Mouse (Mus musculus) adrenal gland, adult 18-20 months (tissue): ENCODE data around the gene Nol8. TPM values are rescaled to one million over a fixed set of nuclear protein-coding genes. Genes with fewer than 3 reads are reported as not detected.

Experiments used
- DNase-seq, 2 experiments: peaks; one replicate each; pipeline ENCODE4 v3.0.0; 2021 to 2022; ENCODE audit warnings: low spot score in 2 of 2
- total RNA-seq, 2 experiments: library from RNA; stranded (reverse); gene quantifications; 1 replicate in 1 of 2; 2 replicates in 1 of 2; pipeline ENCODE4 v1.2.3; 2021

Nol8 gene
- total RNA-seq, 2 experiments from 2014 or later: 22.0 to 24.7 TPM

DNA sequence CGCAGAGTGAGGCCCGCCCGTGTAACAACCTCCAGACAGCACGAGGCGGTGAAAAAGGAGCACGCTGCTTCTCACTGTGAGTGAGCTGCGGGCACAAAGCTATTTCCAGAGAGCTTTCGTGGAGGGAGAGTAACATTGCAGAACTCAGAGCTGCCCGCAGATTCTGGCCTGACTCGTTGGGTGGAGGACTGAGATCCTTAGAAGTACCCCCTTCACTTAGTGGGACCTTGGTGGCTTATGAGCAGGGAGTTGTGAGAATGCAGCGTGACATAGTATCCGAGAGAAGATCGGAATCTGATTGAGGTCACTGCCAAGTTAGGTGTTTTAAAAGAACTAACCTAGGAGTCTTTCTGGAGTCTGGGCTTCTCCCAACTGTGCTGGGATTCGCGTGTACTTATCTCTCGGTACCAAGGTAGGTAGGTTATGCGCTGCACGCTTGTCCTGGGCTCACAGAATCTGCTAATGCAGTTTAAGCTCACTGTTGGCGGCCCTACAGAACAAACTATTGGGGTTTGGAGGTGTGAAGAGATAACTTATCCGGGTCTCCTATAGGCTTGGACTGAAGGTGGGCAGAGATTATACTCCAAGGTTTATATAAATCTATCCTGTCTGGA is 29.5 kb downstream of the Nol8 start:
- peak in 1 of 2 experiments; percentile 5 for DNase-seq

DNA sequence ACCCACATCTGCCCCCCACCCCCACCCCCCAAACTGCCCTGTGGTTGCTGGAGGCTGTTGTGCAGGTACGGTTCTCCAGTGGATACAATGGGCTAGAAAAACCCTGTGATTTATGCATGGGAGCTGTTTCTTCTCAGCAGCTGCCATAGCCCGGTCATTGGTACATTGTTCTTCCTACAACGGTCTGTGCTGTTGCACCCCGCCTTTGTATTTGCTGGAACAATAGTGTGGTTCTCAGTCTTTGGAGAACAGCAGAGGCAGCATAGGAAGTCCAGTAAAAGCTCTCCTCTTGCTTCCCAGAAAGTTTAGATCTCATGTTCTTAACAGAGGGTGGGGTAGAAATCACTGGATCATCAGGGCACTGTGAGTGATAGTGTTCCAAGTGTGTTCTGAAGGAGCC is 31.4 kb downstream of the Nol8 start:
- DNase-seq: no peak

DNA sequence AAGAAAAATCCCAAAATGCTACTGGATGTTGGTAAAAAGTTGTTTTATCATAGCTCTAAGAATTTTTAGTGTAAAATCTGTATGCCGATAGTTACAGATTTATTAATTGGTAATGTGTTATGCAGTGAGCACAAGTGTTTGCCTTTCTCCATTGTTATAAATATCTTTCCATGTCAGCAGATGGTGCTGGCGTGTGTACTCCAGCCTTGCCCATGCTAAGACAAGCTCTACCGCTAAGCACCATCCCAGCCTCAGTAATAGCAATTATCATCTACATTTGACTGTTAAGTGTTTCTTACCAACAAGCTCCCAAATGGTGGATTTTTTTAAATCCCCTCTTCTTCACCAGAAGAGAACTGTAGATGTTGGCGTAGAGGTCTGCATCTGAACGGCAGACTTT is 38.2 kb downstream of the Nol8 start:
- DNase-seq: no peak

DNA sequence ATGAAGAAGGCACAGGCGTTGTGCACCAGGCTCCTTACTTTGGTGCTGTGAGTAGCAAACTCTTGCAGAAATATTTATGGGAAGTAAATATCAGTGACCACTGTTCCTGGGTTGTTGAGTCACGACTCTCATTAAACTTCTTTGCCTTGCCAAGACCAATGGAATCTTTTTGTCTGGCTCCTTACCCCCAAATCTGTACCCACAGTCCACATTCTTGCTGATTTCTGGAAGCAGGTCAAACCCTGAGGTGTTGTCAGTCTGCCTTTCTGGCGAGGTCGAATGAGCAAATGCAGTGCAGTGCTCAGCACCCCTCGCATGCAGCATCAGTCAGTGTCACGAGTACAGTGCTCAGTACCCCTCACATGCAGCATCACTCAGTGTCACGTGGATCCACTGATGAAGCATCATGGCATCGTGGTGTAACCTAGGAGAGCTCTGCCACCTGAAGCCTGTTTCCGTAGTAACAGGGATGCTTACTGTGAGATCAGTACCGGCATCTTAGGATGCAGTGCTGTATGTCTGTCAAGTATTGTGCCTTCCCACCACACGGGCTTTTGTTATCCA is 50.4 kb downstream of the Nol8 start:
- DNase-seq: no peak

DNA sequence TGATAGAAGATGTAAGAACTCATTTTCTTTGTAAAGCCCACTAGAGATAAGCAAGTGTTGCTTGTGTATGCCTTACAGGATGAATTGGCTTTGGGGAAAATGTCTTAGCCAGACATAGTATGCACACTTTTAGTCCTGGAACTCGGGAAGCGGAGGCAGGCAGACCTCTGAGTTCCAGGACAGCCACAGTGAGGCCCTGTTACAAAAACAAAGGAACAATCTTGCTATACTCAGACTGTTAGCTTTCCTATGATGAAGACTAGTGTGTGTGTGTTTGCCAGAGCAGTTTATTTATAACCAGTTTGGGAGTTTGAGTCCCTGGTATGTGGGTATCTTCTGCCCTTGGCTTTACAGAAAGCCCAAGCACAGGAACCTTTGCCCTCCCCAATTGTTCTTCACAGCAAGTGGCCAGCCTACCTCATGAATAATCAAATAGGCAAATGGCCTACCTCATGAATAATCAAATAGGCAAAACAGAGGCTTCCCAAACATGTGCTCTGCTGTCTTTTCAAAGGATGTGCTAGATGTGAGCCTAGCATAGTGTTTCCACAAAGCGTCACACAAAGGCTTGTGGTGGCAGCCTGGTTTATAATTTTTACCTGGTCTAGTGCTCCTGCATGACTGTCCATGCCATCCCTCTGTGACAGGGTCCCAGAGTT is 53.3 kb downstream of the Nol8 start:
- DNase-seq: no peak

DNA sequence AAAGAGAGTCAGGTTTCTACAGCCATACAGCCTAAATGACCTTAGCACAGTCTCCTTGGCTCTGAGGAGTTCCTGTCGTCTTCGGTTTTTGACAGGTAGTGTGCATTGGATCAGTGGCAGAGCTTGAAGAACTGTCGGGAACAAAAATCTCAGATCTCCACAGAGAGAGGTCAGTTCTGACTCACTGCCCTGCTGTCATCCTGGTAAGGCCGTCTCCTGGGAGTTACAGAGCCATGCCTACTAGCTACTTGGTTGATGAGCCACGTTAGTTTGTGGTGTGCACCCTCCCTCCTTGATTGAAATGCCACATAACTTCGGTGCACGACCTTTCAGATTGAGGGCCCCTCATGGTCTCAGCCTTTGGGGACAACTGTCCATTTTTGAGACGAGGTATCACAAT is 55.4 kb downstream of the Nol8 start:
- no peak for DNase-seq

DNA sequence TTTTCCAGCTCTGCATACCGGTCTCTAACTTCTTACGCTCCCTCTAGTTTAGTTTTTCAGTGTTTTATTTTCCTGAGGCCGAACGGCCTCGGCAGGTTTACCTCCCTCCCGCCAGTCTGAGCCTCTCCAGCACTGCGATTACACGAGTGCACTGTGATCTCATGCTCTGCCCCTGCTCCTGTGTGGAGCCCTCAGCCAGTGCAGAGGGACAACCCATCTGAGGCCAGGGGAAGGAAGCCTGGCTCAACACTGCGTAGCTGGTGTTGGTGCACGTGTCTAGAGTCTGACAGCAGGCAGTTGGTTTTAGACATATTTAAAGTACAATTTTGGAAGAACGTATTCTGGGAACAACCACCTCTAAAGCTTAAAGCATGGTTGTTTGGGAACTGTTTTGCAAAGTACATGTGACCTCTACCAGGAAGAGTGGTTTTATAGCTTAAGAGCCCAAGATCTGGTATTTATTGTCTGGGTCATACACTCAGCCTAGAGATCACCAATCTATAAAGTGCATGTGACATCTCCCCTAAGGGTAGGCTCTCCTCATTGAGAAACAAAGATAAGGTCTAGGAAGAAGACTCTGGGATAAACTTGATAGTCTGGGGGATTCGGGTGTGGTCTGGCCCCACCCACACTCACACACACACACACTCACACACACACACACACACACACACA is 59.3 kb downstream of the Nol8 start:
- no peak for DNase-seq

DNA sequence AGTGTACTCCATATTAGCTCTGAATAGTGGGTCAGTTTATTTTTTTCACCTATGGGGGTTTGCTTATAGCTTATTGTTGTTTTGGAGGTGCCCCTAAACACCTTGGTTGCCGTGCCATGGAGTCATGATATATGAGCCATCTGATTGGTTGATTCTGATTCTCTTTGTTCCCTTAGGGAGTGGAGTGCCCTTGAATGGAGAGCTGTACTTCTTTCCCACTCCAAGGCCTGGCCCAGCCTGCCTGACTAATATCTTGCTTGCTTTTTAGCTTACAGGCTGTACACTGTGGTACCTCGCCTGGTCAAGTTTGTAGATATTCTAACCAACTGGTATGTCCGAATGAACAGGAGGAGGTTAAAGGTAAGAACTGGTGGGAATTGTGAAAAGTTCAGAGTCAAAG is 66.4 kb downstream of the Nol8 start:
- no peak for DNase-seq

Other genes with a start within 250 kb of the Nol8 start
- 10 to 100 TPM; 35.9 to 44.8 TPM for gene Ippk, start 231.8 kb upstream of the Nol8 start, total RNA-seq
- gene Tes3-ps, start 159.8 kb upstream of the Nol8 start, total RNA-seq: 1 to 10 TPM; 1.0 to 1.1 TPM
- 1 to 10 TPM; 6.2 to 8.9 TPM for gene Ecm2, start 148.3 kb upstream of the Nol8 start, total RNA-seq
- gene Aspn, start 108.6 kb upstream of the Nol8 start, total RNA-seq: 1 to 10 TPM; 2.8 to 7.6 TPM
- gene Omd, start 70.6 kb upstream of the Nol8 start, total RNA-seq: 1 to 10 TPM; 5.6 to 6.3 TPM
- 10 to 100 TPM; 48.1 to 62.8 TPM for gene Ogn, start 45.0 kb upstream of the Nol8 start, total RNA-seq
- gene Cenpp, start 293 bp upstream of the Nol8 start, total RNA-seq: 1 to 10 TPM in 1 of 2 experiments, under 1 TPM in 1; 0.38 to 1.2 TPM
- gene Iars, start 29.0 kb downstream of the Nol8 start, total RNA-seq: 10 to 100 TPM; 66.3 to 80.6 TPM
- not detected for gene Gm30302, start 145.9 kb downstream of the Nol8 start, total RNA-seq